Mouse (Mus musculus): ENCODE measurements at regions not wholly inside any gene's neighbourhood (a gene's known extent, or its start where the extent isn't known, plus 50 kb on each side); places are given as distances from the start of the nearest gene placed in this dataset.

- H3K4me3 ChIP-seq (replicated peaks; ENCODE audit: low read length), result no peak overlapping the region
- H3K9ac ChIP-seq (ENCODE audit: low read depth, low read length, severe bottlenecking), result no peak overlapping the region
- no peak for TF ChIP-seq POLR2A (IDR thresholded peaks at IDR 0.05; ENCODE audit: borderline replicate concordance, extremely low read depth, insufficient read depth, insufficient read length)
- H3K4me2 ChIP-seq (replicated peaks; ENCODE audit: low read depth, low read length, severe bottlenecking), result no peak overlapping the region
- WGBS, result 24% methylated on average over 3 of the region's 3 CpGs
- 0 out of 2 replicates have a peak, but pooled peaks cover 3% of the 10 kb centered on the region for H3K4me1 ChIP-seq (ENCODE audit: control insufficient read depth, insufficient read depth, low read length)
- no peak overlapping the region for H3K27ac ChIP-seq (replicated peaks; ENCODE audit: low read depth, low read length)
- no peaks in the 10 kb centered on the region for H3K9me3 ChIP-seq (ENCODE audit: control insufficient read depth, low read length)
- H3K36me3 ChIP-seq (ENCODE audit: control insufficient read depth, insufficient read depth, low read length), result no peaks in the 10 kb centered on the region
- no peak for ATAC-seq (ENCODE audit: low FRiP score, low read depth)
- H3K27me3 ChIP-seq (ENCODE audit: control insufficient read depth, insufficient read depth, low read length), result no peaks in the 10 kb centered on the region
- no peak for DNase-seq (ENCODE audit: low spot score)
Measured at GRCm38 (mm10) chr13:28618961-28619360, 334.6 kb downstream of the Sox4 start.

DNA sequence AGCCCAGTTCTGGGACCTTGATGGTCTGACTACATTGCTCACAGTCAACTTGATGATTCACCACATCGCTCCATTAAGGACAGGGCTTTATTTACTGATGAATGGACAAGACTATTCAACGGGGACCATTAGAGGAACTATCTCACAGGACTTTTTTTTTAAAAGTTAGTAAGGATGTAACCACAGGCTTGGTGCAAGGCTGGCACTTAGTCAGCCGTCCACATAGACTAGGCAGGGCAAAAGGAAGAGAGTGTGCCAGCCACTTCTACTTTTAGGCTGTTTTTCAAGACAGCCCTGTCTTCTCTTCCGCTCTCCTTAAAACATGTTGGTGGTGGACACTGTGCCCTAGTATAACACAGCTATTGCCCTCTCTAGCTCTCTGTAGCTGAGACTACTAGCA is 336.0 kb downstream of the Sox4 start:
- no peak for ATAC-seq (ENCODE audit: low FRiP score, low read depth)
- Histone ChIP-seq H3K4me1 (ENCODE audit: control insufficient read depth, insufficient read depth, low read length) (0 out of 2 replicates have a peak, but pooled peaks cover 3% of the 10 kb centered on the region), H3K4me2 (replicated peaks; ENCODE audit: low read depth, low read length, severe bottlenecking) (no peak overlapping the region), H3K4me3 (replicated peaks; ENCODE audit: low read length) (no peak overlapping the region), H3K27me3 (ENCODE audit: control insufficient read depth, insufficient read depth, low read length) (no peaks in the 10 kb centered on the region), H3K36me3 (ENCODE audit: control insufficient read depth, insufficient read depth, low read length) (no peaks in the 10 kb centered on the region), H3K27ac (replicated peaks; ENCODE audit: low read depth, low read length) (no peak overlapping the region), H3K9ac (ENCODE audit: low read depth, low read length, severe bottlenecking) (no peak overlapping the region), H3K9me3 (ENCODE audit: control insufficient read depth, low read length) (no peaks in the 10 kb centered on the region)
- DNase-seq (ENCODE audit: low spot score), result no peak
- no peak for TF ChIP-seq POLR2A (IDR thresholded peaks at IDR 0.05; ENCODE audit: borderline replicate concordance, extremely low read depth, insufficient read depth, insufficient read length)
- 89% methylated on average over 4 of the region's 4 CpGs for WGBS

GRCm38 (mm10) chr13:28616645-28617381 is 336.7 kb downstream of the Sox4 start:
- Histone ChIP-seq H3K27me3 (ENCODE audit: control insufficient read depth, insufficient read depth, low read length) (no peaks in the 10 kb centered on the region), H3K4me1 (ENCODE audit: control insufficient read depth, insufficient read depth, low read length) (0 out of 2 replicates have a peak, but pooled peaks cover 3% of the 10 kb centered on the region), H3K9ac (ENCODE audit: low read depth, low read length, severe bottlenecking) (no peak overlapping the region), H3K36me3 (ENCODE audit: control insufficient read depth, insufficient read depth, low read length) (no peaks in the 10 kb centered on the region), H3K9me3 (ENCODE audit: control insufficient read depth, low read length) (no peaks in the 10 kb centered on the region), H3K4me3 (replicated peaks; ENCODE audit: low read length) (no peak overlapping the region), H3K27ac (replicated peaks; ENCODE audit: low read depth, low read length) (no peak overlapping the region), H3K4me2 (replicated peaks; ENCODE audit: low read depth, low read length, severe bottlenecking) (no peak overlapping the region)
- no peak for TF ChIP-seq POLR2A (IDR thresholded peaks at IDR 0.05; ENCODE audit: borderline replicate concordance, extremely low read depth, insufficient read depth, insufficient read length)
- no peak for ATAC-seq (ENCODE audit: low FRiP score, low read depth)
- WGBS, result 85% methylated on average over 9 of the region's 9 CpGs
- DNase-seq (ENCODE audit: low spot score), result no peak

DNA sequence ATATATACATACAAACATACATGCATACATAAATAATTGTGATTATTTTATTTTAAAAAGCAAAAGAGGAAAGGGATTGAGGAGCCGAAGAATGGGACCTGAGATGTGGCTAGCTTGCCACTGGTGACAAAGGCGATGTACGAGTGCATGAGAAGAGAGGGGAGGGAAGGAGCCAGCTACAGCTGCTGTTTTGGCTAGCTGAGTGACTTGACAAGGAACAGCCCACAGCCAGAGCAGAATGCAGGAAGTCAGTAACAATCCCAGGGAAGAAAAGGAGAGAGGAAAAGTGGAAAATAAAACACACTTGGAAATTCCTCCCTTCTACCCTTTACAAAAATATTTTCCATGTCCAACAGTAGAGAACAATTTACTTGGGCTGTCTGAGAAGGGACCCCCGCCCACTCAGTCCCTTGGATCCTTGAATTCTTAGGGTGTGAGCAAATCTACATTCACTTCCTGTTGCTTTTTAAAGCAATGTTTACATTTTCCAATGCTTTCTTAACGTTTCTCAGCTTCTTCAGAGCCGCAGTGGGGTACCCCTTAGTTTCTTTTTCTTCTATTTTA is 345.9 kb downstream of the Sox4 start:
- Histone ChIP-seq H3K27me3 (ENCODE audit: control insufficient read depth, insufficient read depth, low read length) (no peaks in the 10 kb centered on the region), H3K9ac (ENCODE audit: low read depth, low read length, severe bottlenecking) (no peak overlapping the region), H3K36me3 (ENCODE audit: control insufficient read depth, insufficient read depth, low read length) (no peaks in the 10 kb centered on the region), H3K4me2 (replicated peaks; ENCODE audit: low read depth, low read length, severe bottlenecking) (no peak overlapping the region), H3K4me3 (replicated peaks; ENCODE audit: low read length) (no peak overlapping the region), H3K27ac (replicated peaks; ENCODE audit: low read depth, low read length) (0 out of 2 replicates have a peak overlapping the region, but pooled peaks have one; percentile 38), H3K4me1 (ENCODE audit: control insufficient read depth, insufficient read depth, low read length) (0 out of 2 replicates have a peak, but pooled peaks cover 8% of the 10 kb centered on the region), H3K9me3 (ENCODE audit: control insufficient read depth, low read length) (no peaks in the 10 kb centered on the region)
- WGBS, result 52% methylated on average over 6 of the region's 6 CpGs
- no peak for TF ChIP-seq POLR2A (IDR thresholded peaks at IDR 0.05; ENCODE audit: borderline replicate concordance, extremely low read depth, insufficient read depth, insufficient read length)
- ATAC-seq (ENCODE audit: low FRiP score, low read depth) (no peak), DNase-seq (ENCODE audit: low spot score) (peak; percentile 35)

DNA sequence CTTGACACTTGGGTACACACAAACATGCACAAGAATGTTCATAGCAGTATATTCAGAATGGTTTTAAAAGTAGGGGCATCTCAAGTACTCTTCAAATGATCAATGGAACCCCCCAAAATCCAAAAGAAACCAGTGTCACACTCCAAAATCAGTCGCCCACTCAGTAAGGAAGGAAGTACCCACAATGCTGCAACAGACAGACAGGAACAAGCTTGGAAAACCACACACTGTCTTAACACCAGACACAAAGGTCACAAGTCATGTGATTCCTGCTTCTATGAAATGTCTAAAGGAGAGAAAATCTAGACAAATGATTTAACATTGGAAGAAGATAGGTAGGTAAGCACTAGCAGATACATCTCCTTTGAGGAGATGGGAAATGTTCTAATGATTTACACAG is 346.9 kb downstream of the Sox4 start:
- Histone ChIP-seq H3K4me1 (ENCODE audit: control insufficient read depth, insufficient read depth, low read length) (0 out of 2 replicates have a peak, but pooled peaks cover 8% of the 10 kb centered on the region), H3K36me3 (ENCODE audit: control insufficient read depth, insufficient read depth, low read length) (no peaks in the 10 kb centered on the region), H3K4me2 (replicated peaks; ENCODE audit: low read depth, low read length, severe bottlenecking) (no peak overlapping the region), H3K4me3 (replicated peaks; ENCODE audit: low read length) (no peak overlapping the region), H3K27me3 (ENCODE audit: control insufficient read depth, insufficient read depth, low read length) (no peaks in the 10 kb centered on the region), H3K27ac (replicated peaks; ENCODE audit: low read depth, low read length) (no peak overlapping the region), H3K9ac (ENCODE audit: low read depth, low read length, severe bottlenecking) (no peak overlapping the region), H3K9me3 (ENCODE audit: control insufficient read depth, low read length) (no peaks in the 10 kb centered on the region)
- DNase-seq (ENCODE audit: low spot score) (no peak), ATAC-seq (ENCODE audit: low FRiP score, low read depth) (no peak)
- WGBS, result 90% methylated on average over 1 of the region's 1 CpGs
- TF ChIP-seq POLR2A (IDR thresholded peaks at IDR 0.05; ENCODE audit: borderline replicate concordance, extremely low read depth, insufficient read depth, insufficient read length), result no peak
